Mouse (Mus musculus): ENCODE results near the gene Acbd4.

DNA sequence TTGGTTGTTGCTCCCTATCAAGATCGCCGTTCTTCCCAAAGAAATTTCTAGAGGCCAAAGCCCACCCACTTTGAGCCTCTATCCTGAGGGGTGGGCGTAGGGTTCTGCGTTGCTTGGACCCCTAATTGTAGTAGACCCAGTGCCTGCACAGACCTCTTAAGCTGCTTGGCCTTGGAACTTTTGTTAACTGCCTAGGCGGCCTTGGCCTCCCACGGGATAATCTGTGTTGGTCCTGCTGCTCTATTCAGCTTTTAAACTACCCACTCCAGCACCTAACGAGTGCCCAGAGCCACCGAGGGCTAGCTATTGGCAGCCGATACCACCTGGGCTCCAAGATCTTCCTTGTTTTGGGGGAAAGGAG, 11.1 kb downstream of the Acbd4 start:
- TF ChIP-seq POLR2A (IDR thresholded peaks at IDR 0.05; ENCODE audit: insufficient read depth, low read depth, low read length) (no peak), EP300 (IDR thresholded peaks at IDR 0.05; ENCODE audit: insufficient read depth, low read depth, low read length) (no peak), CTCF (IDR thresholded peaks at IDR 0.05) (no peak)
